Mouse (Mus musculus) olfactory bulb, adult 2 months (tissue): ENCODE data around the gene Ifitm2.

Experiments
- CTCF ChIP-seq: fragments of 200-500 bp; IDR thresholded peaks from 2 replicates; pipeline ENCODE4 v1.5.1; 2012; ENCODE audit warnings: low read depth, mild to moderate bottlenecking, low read length, moderate library complexity; ENCODE audit not compliant: insufficient read depth
- POLR2A ChIP-seq: fragments of 200-500 bp; IDR thresholded peaks from 2 replicates; pipeline ENCODE4 v1.6.1; 2012; ENCODE audit warnings: mild to moderate bottlenecking, low read depth, low read length, moderate library complexity; ENCODE audit not compliant: insufficient read depth

GRCm38 (mm10) chr7:140982971-140983370 lies 27.2 kb upstream of the Ifitm2 start:
- TF ChIP-seq CTCF (no peak), POLR2A (no peak)
